Mouse (Mus musculus) stomach, postnatal 0 days (tissue): Measurements from ENCODE around the gene Stab1.

Source experiments
- CTCF ChIP-seq: IDR thresholded peaks from 2 replicates; pipeline ENCODE4 v1.5.1; 2016; ENCODE audit warnings: antibody characterized with exemption, low read depth, mild to moderate bottlenecking, moderate library complexity
- EP300 ChIP-seq: optimal IDR thresholded peaks from 2 replicates; pipeline ENCODE3; 2016; ENCODE audit warnings: antibody characterized with exemption

- TF ChIP-seq CTCF (no peak), EP300 (no peak)
Observed at GRCm38 (mm10) chr14:31164067-31164466, 4.4 kb downstream of the Stab1 start.
